Mouse (Mus musculus): ENCODE data around the gene Ezr.
"Not testable (repeated sequence)": the region's sequence is repeated elsewhere in the genome, so short reads cannot be mapped to it uniquely, and the experiment has no call there.

GRCm38 (mm10) chr17:6697224-6697775 lies 85.3 kb downstream of the Ezr start:
- not testable (repeated sequence) for TF ChIP-seq CTCF, POLR2A (IDR thresholded peaks at IDR 0.05; ENCODE audit: insufficient read depth, low read depth, low read length)

Data from olfactory bulb, adult 2 months (tissue).